Mouse (Mus musculus) ES-E14 (cell line): ENCODE data around the gene Acin1. TPM values are rescaled to one million over a fixed set of nuclear protein-coding genes. Genes with fewer than 3 reads are reported as not detected.

Source experiments
- DNase-seq: peaks from one replicate; pipeline ENCODE4 v3.0.0-alpha.2; 2013; ENCODE audit warnings: low read depth, low spot score
- H3K27ac ChIP-seq: 2 replicates; pipeline ENCODE4 v1.5.1; 2012; ENCODE audit warnings: low read depth, mild to moderate bottlenecking, low read length, moderate library complexity, mixed read lengths; ENCODE audit not compliant: poor library complexity, insufficient read depth, severe bottlenecking
- H3K36me3 ChIP-seq: 2 replicates; pipeline ENCODE4 v1.6.1; 2012; ENCODE audit warnings: mild to moderate bottlenecking, low read length, moderate library complexity, mixed read lengths; ENCODE audit not compliant: control insufficient read depth, poor library complexity, insufficient read depth, severe bottlenecking
- H3K4me1 ChIP-seq, 2 experiments: fragments of 150-350 bp in 1 of 2; sonication (generic) in 1 of 2; 2 replicates each; pipeline ENCODE4 v1.6.1; 2012; ENCODE audit warnings: low read length in 2 of 2, mild to moderate bottlenecking in 1 of 2, mixed read lengths in 1 of 2; ENCODE audit not compliant: control insufficient read depth in 2 of 2, insufficient read depth in 2 of 2, poor library complexity in 1 of 2
- H3K4me3 ChIP-seq, 2 experiments: fragments of 150-350 bp in 1 of 2; sonication (generic) in 1 of 2; 2 replicates each; pipeline ENCODE4 v1.5.1; 2012; ENCODE audit warnings: low read length in 2 of 2, low read depth in 1 of 2, mild to moderate bottlenecking in 1 of 2, mixed read lengths in 1 of 2; ENCODE audit not compliant: insufficient read depth in 1 of 2, poor library complexity in 1 of 2, severe bottlenecking in 1 of 2
- H3K9ac ChIP-seq: 2 replicates; pipeline ENCODE4 v1.6.1; 2012; ENCODE audit warnings: low read depth, mild to moderate bottlenecking, low read length, mixed read lengths; ENCODE audit not compliant: poor library complexity, insufficient read depth, severe bottlenecking
- H3K9me3 ChIP-seq: fragments of 150-350 bp; sonication (generic); 2 replicates; pipeline ENCODE4 v1.6.1; 2012; ENCODE audit warnings: low read depth, mild to moderate bottlenecking, low read length; ENCODE audit not compliant: control insufficient read depth, insufficient read depth
- CHD2 ChIP-seq: IDR thresholded peaks from 2 replicates; pipeline ENCODE4 v1.6.1; 2014; ENCODE audit warnings: mild to moderate bottlenecking, low read depth, low read length, inconsistent platforms
- HCFC1 ChIP-seq: IDR thresholded peaks from 2 replicates; pipeline ENCODE4 v1.6.1; 2012; ENCODE audit warnings: low read length, inconsistent platforms, borderline replicate concordance; ENCODE audit not compliant: insufficient read depth
- MAFK ChIP-seq: IDR thresholded peaks from 2 replicates; pipeline ENCODE4 v1.6.1; 2014; ENCODE audit warnings: mild to moderate bottlenecking, low read depth, low read length, inconsistent platforms; ENCODE audit not compliant: insufficient read depth
- ZC3H11A ChIP-seq: IDR thresholded peaks from 2 replicates; pipeline ENCODE4 v1.6.1; 2012; ENCODE audit warnings: low read depth, mild to moderate bottlenecking, inconsistent platforms, low read length, borderline replicate concordance
- ZNF384 ChIP-seq: IDR thresholded peaks from 2 replicates; pipeline ENCODE4 v1.6.1; 2012; ENCODE audit warnings: low read depth, low read length, inconsistent platforms
- in situ Hi-C, 2 experiments: fragments of 600-800 bp; cut with MboI; formaldehyde crosslinking; loops; one replicate each; pipeline ENCODE4 v1.15.1; 2025; ENCODE audit warnings: low sequenced_read_pairs in 2 of 2, inconsistent platforms in 1 of 2; ENCODE audit not compliant: unreplicated experiment in 2 of 2
- total RNA-seq: library from RNA; depleted of rRNA; stranded (reverse); fragments of 300-350 nt; gene quantifications from 2 replicates; pipeline ENCODE4 v1.2.3, GENCODE M21; 2012

Gene Acin1
- total RNA-seq, 1 experiment, result 121 TPM

DNA sequence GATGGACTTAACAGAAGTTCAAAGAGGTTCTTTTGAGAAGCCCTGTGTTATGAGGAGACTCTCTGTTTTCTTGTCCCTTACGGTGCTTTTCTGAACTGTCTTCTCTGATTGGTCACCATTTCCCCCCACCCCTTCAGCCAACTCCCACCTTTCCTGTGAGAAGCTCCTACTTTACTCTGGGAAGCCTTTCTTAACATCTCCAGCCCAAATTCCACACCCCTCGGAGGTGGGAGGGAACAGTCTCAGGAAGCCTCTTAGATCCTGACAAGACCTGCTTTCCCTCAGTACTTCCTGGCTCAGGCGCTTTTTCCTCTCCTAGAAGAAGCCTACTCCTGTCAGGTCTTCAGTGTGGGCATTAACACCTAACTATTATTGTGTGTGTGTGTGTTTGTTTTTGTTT lies 12.9 kb upstream of the Acin1 start:
- in situ Hi-C loops, result no loop called here
- Histone ChIP-seq H3K4me3 (no peak overlapping the region), H3K27ac (no peak overlapping the region), H3K9ac (no peak overlapping the region), H3K9me3 (no peaks in the 10 kb centered on the region), H3K36me3 (no peaks in the 10 kb centered on the region), H3K4me1 (no peaks in the 10 kb centered on the region)
- TF ChIP-seq ZC3H11A (no peak), ZNF384 (no peak), CHD2 (no peak), HCFC1 (no peak), MAFK (no peak)
- DNase-seq, result no peak

DNA sequence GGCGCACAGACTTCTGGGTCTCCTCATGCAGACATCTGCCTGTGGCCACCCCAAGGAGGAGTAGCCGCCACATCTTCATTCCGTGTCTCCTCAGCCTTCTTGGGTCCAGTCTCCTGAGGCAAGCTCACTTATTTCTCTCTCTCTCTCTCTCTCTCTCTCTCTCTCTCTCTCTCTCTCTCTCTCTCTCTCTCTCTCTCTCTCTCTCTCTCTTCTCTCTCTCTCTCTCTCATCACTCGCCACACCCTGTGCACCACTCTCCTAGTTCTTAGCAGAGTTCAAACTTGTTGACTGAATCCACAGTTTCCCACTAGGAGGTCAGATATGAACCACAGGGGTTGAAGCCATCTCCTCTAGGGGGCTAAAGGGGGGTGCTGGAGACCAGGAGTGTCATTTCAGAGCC lies 12.0 kb upstream of the Acin1 start, which contains the start of gene Gm29776:
Gm29776 (minus strand) TSS at position 101 of the 400 bp plus-strand sequence.
- no peak for DNase-seq
- Histone ChIP-seq H3K36me3 (peaks cover 3% of the 10 kb centered on the region; the same call in 1 of the 2 replicates), H3K4me3 (peak within 1 kb of the TSS in 1 of 2 experiments; percentile 5; a peak in 1 of 4 replicates), H3K9me3 (no peaks in the 10 kb centered on the region), H3K4me1 (no peaks in the 10 kb centered on the region), H3K9ac (no peak within 1 kb of the TSS), H3K27ac (no peak within 1 kb of the TSS)
- in situ Hi-C loops, result no loop called here
- TF ChIP-seq HCFC1 (no peak), CHD2 (no peak)

DNA sequence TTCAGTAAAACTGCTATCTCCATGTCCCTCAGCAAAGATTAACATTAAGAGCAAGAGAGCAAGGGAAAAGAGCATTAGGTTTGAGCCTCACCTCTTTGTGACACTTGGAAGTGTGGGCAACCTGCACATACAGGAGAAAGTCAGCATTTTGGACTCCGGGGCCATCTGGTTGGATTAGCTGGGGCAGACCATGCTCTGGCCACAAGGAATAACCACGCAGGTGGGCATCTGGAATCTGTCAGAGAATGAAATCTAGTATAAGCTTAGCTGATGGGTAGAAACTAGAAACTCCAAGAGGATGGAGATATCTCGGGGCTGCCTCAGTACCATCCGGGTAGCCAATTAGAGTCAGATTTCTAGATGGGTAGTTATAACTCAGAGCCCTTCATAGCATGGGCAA lies 10.0 kb upstream of the Acin1 start:
- Histone ChIP-seq H3K4me1 (no peaks in the 10 kb centered on the region), H3K4me3 (no peak overlapping the region), H3K36me3 (peaks cover 6% of the 10 kb centered on the region), H3K9me3 (no peaks in the 10 kb centered on the region), H3K27ac (no peak overlapping the region), H3K9ac (no peak overlapping the region)
- TF ChIP-seq ZC3H11A, result no peak
- TF ChIP-seq MAFK, result no peak
- no peak for TF ChIP-seq ZNF384
- no peak for TF ChIP-seq HCFC1
- no peak for TF ChIP-seq CHD2
- in situ Hi-C loops, result no loop called here
- no peak for DNase-seq

GRCm38 (mm10) chr14:54695042-54695441 lies 8.3 kb upstream of the Acin1 start:
- DNase-seq, result no peak

GRCm38 (mm10) chr14:54687251-54687650 lies 520 bp upstream of the Acin1 start:
- no peaks in the 10 kb centered on the region for H3K9me3 ChIP-seq
- in situ Hi-C loops, result no loop called here
- no peak for DNase-seq
- H3K27ac ChIP-seq, result no peak overlapping the region; the same call in 1 of the 2 replicates
- peak overlapping the region; percentile 100 for H3K9ac ChIP-seq
- TF ChIP-seq HCFC1 (no peak), ZC3H11A (no peak)
- 0 out of 4 replicates have a peak, but pooled peaks cover 0 to 4% of the 10 kb centered on the region in 2 experiments for H3K4me1 ChIP-seq
- peak overlapping the region; percentile 96 to 98 for H3K4me3 ChIP-seq
- H3K36me3 ChIP-seq, result peaks cover 15% of the 10 kb centered on the region

More at GRCm38 (mm10) chr14:54695042-54695441, 8.3 kb upstream of the Acin1 start:
- H3K9ac ChIP-seq, result no peak overlapping the region
- no peaks in the 10 kb centered on the region for H3K4me1 ChIP-seq
- no peak overlapping the region for H3K27ac ChIP-seq
- H3K9me3 ChIP-seq, result no peaks in the 10 kb centered on the region
- TF ChIP-seq HCFC1 (no peak), ZC3H11A (no peak), MAFK (no peak), CHD2 (no peak), ZNF384 (no peak)
- peaks cover 11% of the 10 kb centered on the region for H3K36me3 ChIP-seq
- in situ Hi-C loops, result no loop called here
- no peak overlapping the region for H3K4me3 ChIP-seq
